Mouse (Mus musculus) midbrain, embryonic 14.5 days (tissue): ENCODE results near the gene Lrrc25. TPM values are rescaled to one million over a fixed set of nuclear protein-coding genes. Genes with fewer than 3 reads are reported as not detected.
"Not testable (repeated sequence)": the region's sequence is repeated elsewhere in the genome, so short reads cannot be mapped to it uniquely, and the experiment has no call there.

Experiments used
- ATAC-seq: fragments of 200-750 bp; cut with Nextera tagmentation; 2 replicates; pipeline ENCODE4 v1.8.0; 2017; ENCODE audit warnings: moderate number of reproducible peaks, moderate library complexity; ENCODE audit not compliant: low FRiP score, low TSS enrichment
- DNase-seq: peaks from one replicate; pipeline ENCODE4 v3.0.0-alpha.2; 2015
- H3K27ac ChIP-seq: fragments of 300-500 bp; sonication (generic); replicated peaks from 2 replicates; pipeline ENCODE4 v1.5.1; 2014; ENCODE audit warnings: mild to moderate bottlenecking, low read depth, low read length, moderate library complexity
- H3K27me3 ChIP-seq: fragments of 300-500 bp; sonication (generic); 2 replicates; pipeline ENCODE4 v1.6.1; 2014; ENCODE audit warnings: low read length, control low read depth, mixed read lengths; ENCODE audit not compliant: control insufficient read depth, insufficient read depth
- H3K36me3 ChIP-seq: fragments of 300-500 bp; sonication (generic); 2 replicates; pipeline ENCODE4 v1.6.1; 2014; ENCODE audit warnings: low read length, control low read depth; ENCODE audit not compliant: control insufficient read depth, insufficient read depth
- H3K4me1 ChIP-seq: fragments of 300-500 bp; sonication (generic); 2 replicates; pipeline ENCODE4 v1.6.1; 2014; ENCODE audit warnings: mild to moderate bottlenecking, antibody characterized with exemption, low read length, control low read depth; ENCODE audit not compliant: control insufficient read depth, insufficient read depth
- H3K4me2 ChIP-seq: fragments of 300-500 bp; sonication (generic); 2 replicates; pipeline ENCODE4 v1.6.1; 2014; ENCODE audit warnings: mild to moderate bottlenecking, low read length, moderate library complexity
- H3K4me3 ChIP-seq: fragments of 300-500 bp; sonication (generic); replicated peaks from 2 replicates; pipeline ENCODE4 v1.5.1; 2014; ENCODE audit warnings: low read depth, low read length
- H3K9ac ChIP-seq: fragments of 300-500 bp; sonication (generic); replicated peaks from 2 replicates; pipeline ENCODE4 v1.6.1; 2014; ENCODE audit warnings: mild to moderate bottlenecking, low read length, moderate library complexity
- H3K9me3 ChIP-seq: fragments of 300-500 bp; sonication (generic); 2 replicates; pipeline ENCODE4 v1.6.1; 2016; ENCODE audit warnings: low read length, control low read depth, mixed read lengths; ENCODE audit not compliant: control insufficient read depth
- WGBS: fragments of 180-500 bp; shearing (Covaris S2); extraction: QIAGEN DNeasy Blood & Tissue Kit; methylation state at CpG from one replicate; pipeline ENCODE4 v1.1.7; 2014; 5-methylcytosine and 5-hydroxymethylcytosine counted together
- polyA plus RNA-seq: library from polyadenylated mRNA; unstranded; fragments of >200 nt; fragmentation: Nextera tagmentation; extraction: Ambion mirVana; gene quantifications from 2 replicates; pipeline ENCODE4 v1.2.1, GENCODE M21; 2014

The Lrrc25 gene
- polyA plus RNA-seq, 1 experiment from 2014 or later = 1.1 TPM

- H3K9ac ChIP-seq = no peak overlapping the region
- H3K27ac ChIP-seq = no peak overlapping the region
- peak; percentile 46 for ATAC-seq
- H3K4me3 ChIP-seq = no peak overlapping the region
- no peaks in the 10 kb centered on the region for H3K4me1 ChIP-seq
- peak; percentile 66 for DNase-seq
- H3K36me3 ChIP-seq = peaks cover 88% of the 10 kb centered on the region
- WGBS = 33% methylated on average over 7 of the region's 7 CpGs
- no peaks in the 10 kb centered on the region for H3K27me3 ChIP-seq
- H3K9me3 ChIP-seq = no peaks in the 10 kb centered on the region
- H3K4me2 ChIP-seq = no peak overlapping the region
Observed at GRCm38 (mm10) chr8:70585258-70585652, 30.7 kb upstream of the Lrrc25 start.

GRCm38 (mm10) chr8:70587955-70588354, 28.0 kb upstream of the Lrrc25 start:
- H3K9ac ChIP-seq, H3K4me1 ChIP-seq, H3K4me3 ChIP-seq, H3K27me3 ChIP-seq, DNase-seq, H3K4me2 ChIP-seq, H3K27ac ChIP-seq, ATAC-seq, H3K9me3 ChIP-seq: not testable (repeated sequence)
- WGBS = 96% methylated on average over 4 of the region's 4 CpGs
- peaks cover 75% of the 10 kb centered on the region for H3K36me3 ChIP-seq

GRCm38 (mm10) chr8:70591569-70591968, 24.4 kb upstream of the Lrrc25 start:
- H3K9me3 ChIP-seq = no peaks in the 10 kb centered on the region
- 0 out of 2 replicates have a peak, but pooled peaks cover 5% of the 10 kb centered on the region for H3K27me3 ChIP-seq
- H3K4me3 ChIP-seq = no peak overlapping the region
- H3K36me3 ChIP-seq = peaks cover 50% of the 10 kb centered on the region
- H3K9ac ChIP-seq = no peak overlapping the region
- 88% methylated on average over 12 of the region's 12 CpGs for WGBS
- peaks cover 8% of the 10 kb centered on the region for H3K4me1 ChIP-seq
- no peak overlapping the region for H3K4me2 ChIP-seq
- no peak overlapping the region for H3K27ac ChIP-seq
- DNase-seq (no peak), ATAC-seq (no peak)

- peaks cover 18% of the 10 kb centered on the region for H3K4me1 ChIP-seq
- no peak overlapping the region for H3K4me3 ChIP-seq
- no peaks in the 10 kb centered on the region for H3K9me3 ChIP-seq
- peaks cover 45% of the 10 kb centered on the region for H3K36me3 ChIP-seq
- H3K27ac ChIP-seq = 0 out of 2 replicates have a peak overlapping the region, but pooled peaks have one; percentile 57
- peak overlapping the region; percentile 72; the same call in 1 of the 2 replicates for H3K9ac ChIP-seq
- 0 out of 2 replicates have a peak, but pooled peaks cover 5% of the 10 kb centered on the region for H3K27me3 ChIP-seq
- ATAC-seq (no peak), DNase-seq (no peak)
- 54% methylated on average over 8 of the region's 8 CpGs for WGBS
- H3K4me2 ChIP-seq = peak overlapping the region; percentile 98; the same call in 1 of the 2 replicates
Observed at GRCm38 (mm10) chr8:70593173-70593572, 22.8 kb upstream of the Lrrc25 start.

- Histone ChIP-seq H3K4me2 (peak within 1 kb of the TSS; percentile 98), H3K4me3 (peak within 1 kb of the TSS; percentile 63), H3K4me1 (peaks cover 28% of the 10 kb centered on the region), H3K9me3 (no peaks in the 10 kb centered on the region), H3K27me3 (0 out of 2 replicates have a peak, but pooled peaks cover 5% of the 10 kb centered on the region), H3K27ac (peak within 1 kb of the TSS; percentile 64), H3K36me3 (peaks cover 37% of the 10 kb centered on the region), H3K9ac (peak within 1 kb of the TSS; percentile 72)
- WGBS = under 1% methylated on average over 40 of the region's 40 CpGs
- ATAC-seq (peak; percentile 82), DNase-seq (peak; percentile 94)
Observed at GRCm38 (mm10) chr8:70593961-70594609, 21.9 kb upstream of the Lrrc25 start, which contains the start of gene Isyna1. Gene Isyna1 (plus strand): TSS chr8:70594373.

- peaks cover 36% of the 10 kb centered on the region for H3K4me1 ChIP-seq
- no peaks in the 10 kb centered on the region for H3K9me3 ChIP-seq
- 10% methylated on average over 78 of the region's 82 CpGs for WGBS
- H3K27me3 ChIP-seq = 0 out of 2 replicates have a peak, but pooled peaks cover 5% of the 10 kb centered on the region
- DNase-seq (peak; percentile 70), ATAC-seq (peak; percentile 12)
- H3K9ac ChIP-seq = peak overlapping the region; percentile 72
- H3K4me3 ChIP-seq = peak overlapping the region; percentile 63
- peak overlapping the region; percentile 64 for H3K27ac ChIP-seq
- H3K4me2 ChIP-seq = peak overlapping the region; percentile 98
- peaks cover 30% of the 10 kb centered on the region for H3K36me3 ChIP-seq
Observed at GRCm38 (mm10) chr8:70594621-70595564, 21.1 kb upstream of the Lrrc25 start.

GRCm38 (mm10) chr8:70595811-70596210, 20.1 kb upstream of the Lrrc25 start:
- no peak overlapping the region for H3K4me3 ChIP-seq
- ATAC-seq (no peak), DNase-seq (no peak)
- no peak overlapping the region for H3K27ac ChIP-seq
- no peaks in the 10 kb centered on the region for H3K9me3 ChIP-seq
- H3K4me2 ChIP-seq = no peak overlapping the region
- 96% methylated on average over 12 of the region's 12 CpGs for WGBS
- H3K36me3 ChIP-seq = peaks cover 22% of the 10 kb centered on the region
- peaks cover 45% of the 10 kb centered on the region for H3K4me1 ChIP-seq
- 0 out of 2 replicates have a peak, but pooled peaks cover 5% of the 10 kb centered on the region for H3K27me3 ChIP-seq
- no peak overlapping the region; the same call in 1 of the 2 replicates for H3K9ac ChIP-seq

GRCm38 (mm10) chr8:70596216-70596615, 19.7 kb upstream of the Lrrc25 start:
- H3K27me3 ChIP-seq = 0 out of 2 replicates have a peak, but pooled peaks cover 5% of the 10 kb centered on the region
- no peak for ATAC-seq
- H3K36me3 ChIP-seq = peaks cover 21% of the 10 kb centered on the region
- DNase-seq = no peak
- WGBS = 92% methylated on average over 18 of the region's 18 CpGs
- no peak overlapping the region for H3K4me2 ChIP-seq
- H3K4me1 ChIP-seq = peaks cover 49% of the 10 kb centered on the region
- no peak overlapping the region for H3K9ac ChIP-seq
- no peak overlapping the region for H3K4me3 ChIP-seq
- no peak overlapping the region for H3K27ac ChIP-seq
- no peaks in the 10 kb centered on the region for H3K9me3 ChIP-seq
